Mouse (Mus musculus) lung, postnatal 0 days (tissue): Measurements from ENCODE around the gene Phf7. TPM values are rescaled to one million over a fixed set of nuclear protein-coding genes. Genes with fewer than 3 reads are reported as not detected.

Experiments used
- ATAC-seq: fragments of 200-750 bp; cut with Nextera tagmentation; 2 replicates; pipeline ENCODE4 v1.8.0; 2017; ENCODE audit warnings: moderate library complexity
- DNase-seq: peaks from one replicate; pipeline ENCODE4 v3.0.0-alpha.2; 2016; ENCODE audit warnings: low spot score
- H3K27ac ChIP-seq: fragments of 300-500 bp; sonication (generic); 2 replicates; pipeline ENCODE4 v1.5.1; 2014; ENCODE audit warnings: antibody characterized with exemption, mild to moderate bottlenecking, low read length, mixed read lengths
- H3K27me3 ChIP-seq: fragments of 300-500 bp; sonication (generic); replicated peaks from 2 replicates; pipeline ENCODE4 v1.6.1; 2014; ENCODE audit warnings: low read length, mixed read lengths; ENCODE audit not compliant: insufficient read depth
- H3K36me3 ChIP-seq: fragments of 300-500 bp; sonication (generic); 2 replicates; pipeline ENCODE4 v1.6.1; 2014; ENCODE audit warnings: low read length, mixed read lengths; ENCODE audit not compliant: insufficient read depth
- H3K4me1 ChIP-seq: fragments of 300-500 bp; sonication (generic); 2 replicates; pipeline ENCODE4 v1.6.1; 2014; ENCODE audit warnings: antibody characterized with exemption, low read depth, low read length, mixed read lengths; ENCODE audit not compliant: insufficient read depth
- H3K4me2 ChIP-seq: fragments of 300-500 bp; sonication (generic); replicated peaks from 2 replicates; pipeline ENCODE4 v1.6.1; 2014; ENCODE audit warnings: low read depth, mild to moderate bottlenecking, low read length, moderate library complexity, mixed read lengths
- H3K4me3 ChIP-seq: fragments of 300-500 bp; sonication (generic); 2 replicates; pipeline ENCODE4 v1.5.1; 2014; ENCODE audit warnings: low read depth, low read length
- H3K9ac ChIP-seq: fragments of 300-500 bp; sonication (generic); replicated peaks from 2 replicates; pipeline ENCODE4 v1.6.1; 2014; ENCODE audit warnings: low read depth, mild to moderate bottlenecking
- H3K9me3 ChIP-seq: fragments of 300-500 bp; sonication (generic); 2 replicates; pipeline ENCODE4 v1.6.1; 2016; ENCODE audit warnings: low read length, mixed read lengths
- CTCF ChIP-seq: IDR thresholded peaks from 2 replicates; pipeline ENCODE4 v1.5.1; 2016; ENCODE audit warnings: antibody characterized with exemption, mild to moderate bottlenecking
- EP300 ChIP-seq: IDR thresholded peaks from 2 replicates; pipeline ENCODE4 v1.6.1; 2016; ENCODE audit warnings: antibody characterized with exemption, mild to moderate bottlenecking, control low read depth
- WGBS: fragments of 180-500 bp; shearing (Covaris S2); extraction: QIAGEN DNeasy Blood & Tissue Kit; methylation state at CpG from one replicate; pipeline ENCODE4 v1.1.7; 2014; 5-methylcytosine and 5-hydroxymethylcytosine counted together
- polyA plus RNA-seq: library from polyadenylated mRNA; unstranded; fragments of >200 nt; fragmentation: Nextera tagmentation; extraction: Ambion mirVana; gene quantifications from 2 replicates; pipeline ENCODE4 v1.2.1, GENCODE M21; 2015

The Phf7 gene
- polyA plus RNA-seq, 1 experiment from 2014 or later = 18.8 TPM

DNA sequence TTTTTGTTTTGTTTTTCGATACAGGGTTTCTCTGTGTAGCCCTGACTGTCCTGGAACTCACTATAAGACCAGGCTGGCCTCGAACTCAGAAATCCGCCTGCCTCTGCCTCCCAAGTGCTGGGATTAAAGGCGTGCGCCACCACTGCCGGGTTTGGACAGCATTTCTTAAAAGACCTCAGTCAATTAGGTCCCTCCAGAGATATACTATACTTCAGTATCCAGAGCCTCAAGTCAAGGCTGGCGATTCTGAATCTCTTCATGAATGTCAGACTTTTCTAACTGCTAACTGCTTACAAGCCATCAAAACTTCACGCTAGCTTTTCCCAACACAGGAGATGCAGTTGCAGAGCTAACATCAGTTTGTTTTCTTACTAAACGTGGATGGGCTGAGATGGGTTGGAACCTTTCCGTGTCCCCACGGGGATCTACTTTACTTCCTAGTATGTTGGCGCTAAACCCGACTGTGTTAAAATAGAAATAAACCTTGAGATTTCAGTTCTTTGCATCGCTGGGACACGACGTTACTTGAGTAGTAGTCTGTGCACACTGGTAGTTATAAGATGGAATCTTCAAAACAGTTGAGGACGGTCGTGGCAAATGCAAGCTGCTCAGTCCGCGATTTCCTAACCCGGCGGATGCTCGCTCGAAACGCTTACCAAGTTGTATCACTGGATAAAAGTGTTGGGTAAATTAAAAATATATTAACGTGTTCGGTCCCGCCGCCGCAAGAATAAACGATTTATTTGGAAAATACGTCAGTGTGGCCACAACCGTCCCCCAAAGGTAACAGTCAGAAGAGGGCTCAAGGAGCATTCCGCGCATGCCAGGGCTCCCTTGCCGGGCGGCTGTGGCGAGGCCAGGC, 664 bp downstream of the Phf7 start:
- peaks cover 15% of the 10 kb centered on the region; the same call in 1 of the 2 replicates for H3K36me3 ChIP-seq
- peak overlapping the region; percentile 89 for H3K4me2 ChIP-seq
- no peak for DNase-seq
- TF ChIP-seq EP300 (no peak), CTCF (no peak)
- H3K9ac ChIP-seq = peak overlapping the region; percentile 71
- 0 out of 2 replicates have a peak, but pooled peaks cover 4% of the 10 kb centered on the region for H3K4me1 ChIP-seq
- 15% methylated on average over 38 of the region's 38 CpGs for WGBS
- ATAC-seq = peak; percentile 89
- peak overlapping the region; percentile 99 for H3K4me3 ChIP-seq
- H3K9me3 ChIP-seq = no peaks in the 10 kb centered on the region
- peak overlapping the region; percentile 96 for H3K27ac ChIP-seq
- no peaks in the 10 kb centered on the region for H3K27me3 ChIP-seq

DNA sequence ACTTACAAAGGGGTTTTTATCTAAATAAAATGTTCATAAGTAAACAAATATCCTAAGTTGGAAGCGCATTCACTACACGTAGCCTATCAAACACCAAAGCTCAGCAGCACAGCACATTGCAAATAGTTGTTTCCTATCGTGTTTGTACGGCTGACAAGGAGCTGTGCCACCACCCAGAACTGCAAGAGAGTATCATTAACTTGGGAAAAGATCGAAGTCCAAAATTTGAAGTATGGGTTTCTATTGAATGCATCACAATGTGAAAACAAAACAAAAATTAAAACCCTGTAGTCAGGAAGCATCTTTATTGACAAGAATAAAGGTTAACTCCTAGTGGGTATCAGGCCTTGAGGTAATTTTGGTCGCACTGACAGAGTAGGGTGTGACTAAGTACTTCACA, 2.7 kb downstream of the Phf7 start:
- ATAC-seq (no peak), DNase-seq (no peak)
- TF ChIP-seq CTCF (no peak), EP300 (no peak)
- no peak overlapping the region for H3K9ac ChIP-seq
- H3K27me3 ChIP-seq = no peaks in the 10 kb centered on the region
- H3K4me2 ChIP-seq = no peak overlapping the region
- no peaks in the 10 kb centered on the region for H3K9me3 ChIP-seq
- H3K4me3 ChIP-seq = no peak overlapping the region
- H3K4me1 ChIP-seq = 0 out of 2 replicates have a peak, but pooled peaks cover 4% of the 10 kb centered on the region
- no peak overlapping the region for H3K27ac ChIP-seq
- H3K36me3 ChIP-seq = no peaks in the 10 kb centered on the region
- 75% methylated on average over 6 of the region's 6 CpGs for WGBS

DNA sequence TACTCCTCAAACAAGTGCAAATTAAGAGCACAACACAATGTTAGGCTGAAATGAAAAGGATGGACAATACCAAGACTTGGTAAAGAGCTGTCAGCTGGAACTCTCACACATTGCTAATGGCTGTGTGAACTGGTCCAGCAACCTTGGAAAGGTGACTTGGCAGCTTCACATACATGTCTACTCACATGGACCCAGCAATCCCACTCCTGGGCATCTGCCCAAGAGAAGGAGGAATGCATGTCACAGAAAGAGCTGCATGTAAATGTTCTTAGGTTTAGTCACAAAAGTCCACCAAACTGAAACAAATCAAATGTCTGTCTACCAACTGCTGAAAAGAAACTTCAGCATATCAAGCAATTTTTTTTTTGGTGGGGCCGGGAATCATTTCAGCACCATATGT, 5.2 kb downstream of the Phf7 start:
- WGBS = 70% methylated on average over 1 of the region's 1 CpGs
- Histone ChIP-seq H3K27me3 (no peaks in the 10 kb centered on the region), H3K9ac (no peak overlapping the region), H3K4me3 (no peak overlapping the region), H3K4me1 (no peaks in the 10 kb centered on the region), H3K36me3 (no peaks in the 10 kb centered on the region), H3K27ac (no peak overlapping the region), H3K9me3 (no peaks in the 10 kb centered on the region), H3K4me2 (no peak overlapping the region)
- TF ChIP-seq EP300 = no peak
- DNase-seq (no peak), ATAC-seq (no peak)

DNA sequence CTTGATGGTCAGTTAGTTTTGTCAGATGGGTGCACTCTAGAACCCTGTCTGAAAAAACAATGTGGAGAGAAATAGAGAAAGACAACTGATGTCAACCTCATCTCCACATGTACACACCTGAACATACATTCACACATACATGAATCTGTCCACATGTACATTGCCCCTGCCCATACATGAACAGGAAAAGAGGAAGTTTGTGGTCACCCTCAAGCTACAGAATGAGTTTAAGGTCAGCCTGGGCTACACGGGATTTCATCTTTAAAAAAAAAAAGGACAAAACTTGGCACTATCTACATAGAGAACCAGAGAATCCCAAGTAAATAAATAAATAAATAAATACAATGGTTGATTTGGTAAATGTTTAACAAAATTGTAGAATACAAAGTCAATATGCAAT, 6.3 kb downstream of the Phf7 start:
- Histone ChIP-seq H3K9ac (no peak overlapping the region), H3K27ac (no peak overlapping the region), H3K36me3 (no peaks in the 10 kb centered on the region), H3K4me3 (no peak overlapping the region), H3K4me2 (no peak overlapping the region), H3K4me1 (no peaks in the 10 kb centered on the region), H3K27me3 (no peaks in the 10 kb centered on the region), H3K9me3 (no peaks in the 10 kb centered on the region)
- ATAC-seq (no peak), DNase-seq (no peak)
- TF ChIP-seq CTCF (no peak), EP300 (no peak)
- 79% methylated on average over 1 of the region's 1 CpGs for WGBS

DNA sequence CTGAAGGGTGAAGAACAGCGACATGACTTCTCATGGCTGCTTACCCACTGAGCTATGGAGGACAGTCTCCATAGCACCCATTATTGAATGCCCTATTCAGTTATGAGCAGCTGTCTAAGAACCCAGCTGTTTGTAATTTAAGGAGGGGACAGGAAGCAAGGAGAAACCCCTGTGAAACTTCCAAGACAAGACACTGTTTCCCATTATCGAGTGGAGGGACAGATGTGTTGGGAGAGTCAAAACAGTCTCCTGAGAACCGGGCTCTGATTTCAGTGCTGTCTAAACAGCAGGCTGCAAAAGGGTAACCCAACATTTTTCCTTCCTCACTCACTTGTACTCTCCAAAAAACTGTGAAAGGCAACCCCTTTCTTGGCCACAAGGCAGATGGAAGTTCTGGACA, 10.6 kb downstream of the Phf7 start:
- ATAC-seq = no peak
- Histone ChIP-seq H3K27ac (no peak overlapping the region), H3K9ac (no peak overlapping the region), H3K9me3 (no peaks in the 10 kb centered on the region), H3K4me3 (no peak overlapping the region), H3K27me3 (no peaks in the 10 kb centered on the region), H3K4me1 (0 out of 2 replicates have a peak, but pooled peaks cover 3% of the 10 kb centered on the region), H3K36me3 (no peaks in the 10 kb centered on the region), H3K4me2 (no peak overlapping the region)
- 66% methylated on average over 3 of the region's 3 CpGs for WGBS
- TF ChIP-seq CTCF (no peak), EP300 (no peak)
- no peak for DNase-seq

DNA sequence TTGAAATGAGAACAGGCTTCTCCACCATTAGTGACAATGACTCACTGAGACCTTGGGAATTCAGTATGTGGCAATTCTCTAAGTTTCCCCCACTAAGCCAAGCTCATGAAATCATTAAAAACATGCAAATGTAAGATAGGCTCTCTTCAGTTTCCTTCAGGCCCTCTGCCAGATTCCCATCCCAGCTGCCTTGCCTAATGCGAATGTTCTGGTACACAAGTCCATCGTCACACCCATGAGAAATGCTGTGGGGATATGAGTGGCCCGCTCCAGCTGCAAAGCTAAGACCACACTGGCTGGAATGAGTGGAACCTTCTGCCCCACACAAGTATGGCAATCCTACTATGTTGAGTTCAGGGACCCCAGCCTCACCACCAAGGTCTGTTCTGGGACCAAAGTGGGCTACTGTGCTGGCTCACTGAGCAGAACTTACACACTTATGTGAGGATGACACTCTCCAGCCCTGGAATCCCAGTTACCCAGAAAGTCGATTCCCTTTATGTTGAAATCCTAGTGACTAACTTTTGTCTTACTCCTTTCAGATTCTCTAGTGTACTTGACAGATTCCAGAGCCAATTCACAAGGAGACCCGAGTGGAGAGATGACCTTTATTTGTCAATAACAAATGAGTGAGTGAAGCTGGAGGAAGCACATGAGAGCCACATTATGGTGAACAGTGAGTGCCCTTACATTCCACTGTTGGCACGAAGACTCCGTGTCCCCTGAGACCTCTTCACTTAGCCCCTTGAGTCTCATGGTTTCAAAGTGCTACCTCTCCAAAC, 13.8 kb downstream of the Phf7 start:
- Histone ChIP-seq H3K9ac (no peak overlapping the region), H3K27ac (peak overlapping the region; percentile 78), H3K9me3 (no peaks in the 10 kb centered on the region), H3K4me2 (no peak overlapping the region), H3K4me3 (no peak overlapping the region), H3K36me3 (no peaks in the 10 kb centered on the region), H3K4me1 (0 out of 2 replicates have a peak, but pooled peaks cover 6% of the 10 kb centered on the region), H3K27me3 (no peaks in the 10 kb centered on the region)
- peak; percentile 67 for ATAC-seq
- peak; percentile 96 for DNase-seq
- 46% methylated on average over 7 of the region's 7 CpGs for WGBS
- TF ChIP-seq EP300 = peak; percentile 84
- no peak for TF ChIP-seq CTCF
